Mouse (Mus musculus): ENCODE measurements at regions not wholly inside any gene's neighbourhood (a gene's known extent, or its start where the extent isn't known, plus 50 kb on each side); places are given as distances from the start of the nearest gene placed in this dataset.

GRCm38 (mm10) chr4:39958687-39959086 is 184.2 kb upstream of the Aco1 start:
- TF ChIP-seq CTCF (IDR thresholded peaks at IDR 0.05; ENCODE audit: insufficient read depth, low read depth, low read length) (no peak), POLR2A (IDR thresholded peaks at IDR 0.05; ENCODE audit: insufficient read depth, low read depth, low read length) (no peak)

Measured in olfactory bulb, adult 2 months (tissue).